Mouse (Mus musculus) heart, postnatal 36 days (tissue): ENCODE data around the gene Sorbs1. TPM values are rescaled to one million over a fixed set of nuclear protein-coding genes. Genes with fewer than 3 reads are reported as not detected.

Experiments used
- DNase-seq, 2 experiments: peaks; one replicate each; pipeline ENCODE4 v3.0.0; 2021 to 2022
- intact Hi-C: fragments of 180-260 bp; cut with DNase I; formaldehyde crosslinking; loops from one replicate; pipeline ENCODE4 v1.15.1; 2025
- total RNA-seq, 2 experiments: library from RNA; stranded (reverse); gene quantifications; 2 replicates each; pipeline ENCODE4 v1.2.3; 2021

The Sorbs1 gene
- total RNA-seq, 2 experiments from 2014 or later, result 766 to 844 TPM

DNA sequence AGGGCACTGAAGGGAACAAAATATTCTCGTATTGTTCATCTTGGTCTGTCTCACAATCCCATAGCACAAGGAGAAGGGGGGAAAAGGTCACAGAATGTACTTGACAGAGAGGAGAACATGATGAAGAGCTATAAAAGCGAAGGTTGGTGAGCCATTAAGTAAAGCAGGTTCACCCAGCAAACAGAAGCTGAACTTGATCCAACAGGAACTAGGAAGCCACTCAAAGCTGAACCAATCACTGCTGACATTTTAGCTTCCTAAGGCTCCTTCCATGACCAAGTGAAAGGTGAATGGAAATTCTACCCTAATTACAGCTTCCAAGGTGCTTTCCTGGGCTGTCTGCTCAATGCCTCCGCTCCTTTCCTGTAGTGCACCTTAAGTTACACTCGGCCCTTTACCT lies 262.5 kb downstream of the Sorbs1 start:
- no peak for DNase-seq
- intact Hi-C loops, result no loop called here

- no peak for DNase-seq
- intact Hi-C loops, result loop anchor here (5.0 kb wide), 1 partner anchor 83 kb away; no protein-coding TSS in a partner anchor
Measured at GRCm38 (mm10) chr19:40249352-40249751, 264.2 kb downstream of the Sorbs1 start.

DNA sequence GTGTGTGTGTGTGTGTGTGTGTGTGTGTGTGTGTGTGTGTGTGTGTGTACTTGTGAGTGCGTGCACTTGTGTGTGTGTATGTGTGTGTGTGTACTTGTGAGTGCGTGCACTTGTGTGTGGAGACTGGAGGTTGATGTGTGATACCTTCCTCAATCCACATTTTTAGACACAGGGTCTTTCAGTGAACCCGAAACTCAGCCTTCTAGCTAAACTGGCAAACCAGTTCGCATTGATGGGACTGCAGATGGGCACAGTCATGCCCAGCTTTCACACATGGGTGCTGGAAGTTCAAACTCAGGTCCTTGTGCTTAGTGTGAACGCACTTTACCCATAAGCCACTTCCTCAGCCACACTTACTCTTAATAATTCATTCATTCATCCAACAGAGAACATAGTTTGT lies 265.1 kb downstream of the Sorbs1 start:
- intact Hi-C loops, result loop anchor here (5.0 kb wide), 1 partner anchor 84 kb away; no protein-coding TSS in a partner anchor
- no peak for DNase-seq

- no peak for DNase-seq
- intact Hi-C loops, result loop anchor here (5.0 kb wide), 1 partner anchor 85 kb away; no protein-coding TSS in a partner anchor
Measured at GRCm38 (mm10) chr19:40247268-40247666, 266.3 kb downstream of the Sorbs1 start.

DNA sequence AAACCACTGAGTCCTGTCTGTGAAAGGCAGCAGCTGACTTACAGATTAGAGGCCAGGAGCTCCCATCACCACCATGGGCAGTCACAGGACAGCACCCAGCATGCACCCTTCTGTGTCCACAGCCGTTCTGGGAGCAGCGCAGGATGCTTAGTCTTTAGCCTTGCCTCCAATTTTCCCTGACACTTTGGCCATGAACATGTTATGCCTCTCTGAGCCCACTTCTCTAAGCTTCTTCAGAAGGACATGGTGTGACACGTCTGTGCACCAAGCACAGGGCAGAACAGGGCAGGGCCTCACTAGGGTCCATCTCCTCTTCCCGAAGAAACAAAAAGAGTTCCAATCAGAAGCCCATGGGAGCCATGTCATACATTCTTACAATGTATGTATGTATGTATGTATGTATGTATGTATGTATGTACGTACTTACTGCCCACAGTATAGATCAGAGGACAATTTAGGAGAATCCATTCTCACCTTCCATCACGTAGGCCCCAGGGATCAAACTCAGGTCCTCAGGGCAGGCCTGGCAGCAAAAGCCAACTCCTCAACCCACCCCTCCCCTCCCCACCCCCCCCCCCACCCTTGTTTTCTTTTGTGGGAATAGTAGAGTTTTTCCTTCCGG lies 266.8 kb downstream of the Sorbs1 start:
- no peak for DNase-seq
- intact Hi-C loops, result loop anchor here (5.0 kb wide), 1 partner anchor 86 kb away; no protein-coding TSS in a partner anchor

Other genes with a start within 250 kb of the Sorbs1 start
- 100 to 1,000 TPM; 148 to 150 TPM for gene Pdlim1, start 241.9 kb downstream of the Sorbs1 start, total RNA-seq
- gene Aldh18a1, start 74.7 kb upstream of the Sorbs1 start, total RNA-seq, result 1 to 10 TPM; 6.7 to 7.6 TPM
- 1 to 10 TPM; 7.4 to 8.0 TPM for gene Tctn3, start 98.5 kb upstream of the Sorbs1 start, total RNA-seq
- 10 to 100 TPM; 25.0 to 33.2 TPM for gene Entpd1, start 98.6 kb upstream of the Sorbs1 start, total RNA-seq
- not detected for gene Cc2d2b, start 235.0 kb upstream of the Sorbs1 start, total RNA-seq